Mouse (Mus musculus): ENCODE measurements around the gene Gm9844. TPM values are rescaled to one million over a fixed set of nuclear protein-coding genes. Genes with fewer than 3 reads are reported as not detected.

Gm9844 gene
- polyA plus RNA-seq, 1 experiment from 2014 or later, result 15.8 TPM

GRCm38 (mm10) chr7:24885468-24886307 is 23.7 kb downstream of the Gm9844 start:
- ATAC-seq (ENCODE audit: low FRiP score, low TSS enrichment) (no peak), DNase-seq (ENCODE audit: low spot score) (peak; percentile 38)
- Histone ChIP-seq H3K9me3 (ENCODE audit: control insufficient read depth, low read length) (no peaks in the 10 kb centered on the region), H3K9ac (ENCODE audit: low read length) (peak overlapping the region; percentile 100), H3K4me1 (replicated peaks; ENCODE audit: control insufficient read depth, insufficient read depth) (peaks cover 9% of the 10 kb centered on the region; the same call in 1 of the 2 replicates), H3K36me3 (ENCODE audit: control insufficient read depth, insufficient read depth, low read length) (peaks cover 8% of the 10 kb centered on the region), H3K4me3 (ENCODE audit: low read depth, low read length) (peak overlapping the region; percentile 100), H3K27me3 (ENCODE audit: control insufficient read depth, insufficient read depth, low read length) (no peaks in the 10 kb centered on the region), H3K4me2 (replicated peaks; ENCODE audit: low read depth) (peak overlapping the region; percentile 74), H3K27ac (replicated peaks) (no peak overlapping the region)
- 17% methylated on average over 12 of the region's 12 CpGs for WGBS
- no peak for TF ChIP-seq EP300 (optimal IDR thresholded peaks at IDR 0.05)
- TF ChIP-seq CTCF (IDR thresholded peaks at IDR 0.05; ENCODE audit: low read depth), result no peak

- Histone ChIP-seq H3K9me3 (ENCODE audit: control insufficient read depth, low read length) (no peaks in the 10 kb centered on the region), H3K4me1 (replicated peaks; ENCODE audit: control insufficient read depth, insufficient read depth) (peaks cover 9% of the 10 kb centered on the region; the same call in 1 of the 2 replicates), H3K4me2 (replicated peaks; ENCODE audit: low read depth) (peak overlapping the region; percentile 74), H3K27ac (replicated peaks) (0 out of 2 replicates have a peak overlapping the region, but pooled peaks have one; percentile 35), H3K36me3 (ENCODE audit: control insufficient read depth, insufficient read depth, low read length) (peaks cover 8% of the 10 kb centered on the region), H3K4me3 (ENCODE audit: low read depth, low read length) (peak overlapping the region; percentile 100), H3K9ac (ENCODE audit: low read length) (peak overlapping the region; percentile 100), H3K27me3 (ENCODE audit: control insufficient read depth, insufficient read depth, low read length) (no peaks in the 10 kb centered on the region)
- WGBS, result 35% methylated on average over 4 of the region's 4 CpGs
- TF ChIP-seq CTCF (IDR thresholded peaks at IDR 0.05; ENCODE audit: low read depth), result no peak
- TF ChIP-seq EP300 (optimal IDR thresholded peaks at IDR 0.05), result no peak
- no peak for DNase-seq (ENCODE audit: low spot score)
- ATAC-seq (ENCODE audit: low FRiP score, low TSS enrichment), result no peak
These were observed 24.3 kb downstream of the Gm9844 start for GRCm38 (mm10) chr7:24886308-24886633.

- 51% methylated on average over 4 of the region's 4 CpGs for WGBS
- no peak overlapping the region for H3K4me2 ChIP-seq (replicated peaks; ENCODE audit: low read depth)
- no peak overlapping the region for H3K4me3 ChIP-seq (ENCODE audit: low read depth, low read length)
- H3K4me1 ChIP-seq (replicated peaks; ENCODE audit: control insufficient read depth, insufficient read depth), result peaks cover 9% of the 10 kb centered on the region; the same call in 1 of the 2 replicates
- no peak for ATAC-seq (ENCODE audit: low FRiP score, low TSS enrichment)
- no peak overlapping the region for H3K27ac ChIP-seq (replicated peaks)
- TF ChIP-seq CTCF (IDR thresholded peaks at IDR 0.05; ENCODE audit: low read depth), result no peak
- no peak for TF ChIP-seq EP300 (optimal IDR thresholded peaks at IDR 0.05)
- H3K36me3 ChIP-seq (ENCODE audit: control insufficient read depth, insufficient read depth, low read length), result peaks cover 8% of the 10 kb centered on the region
- DNase-seq (ENCODE audit: low spot score), result no peak
- H3K27me3 ChIP-seq (ENCODE audit: control insufficient read depth, insufficient read depth, low read length), result no peaks in the 10 kb centered on the region
- H3K9me3 ChIP-seq (ENCODE audit: control insufficient read depth, low read length), result no peaks in the 10 kb centered on the region
- peak overlapping the region; percentile 100; the same call in 1 of the 2 replicates for H3K9ac ChIP-seq (ENCODE audit: low read length)
These were observed 25.1 kb downstream of the Gm9844 start for GRCm38 (mm10) chr7:24887096-24887495.

GRCm38 (mm10) chr7:24889431-24890220 is 27.6 kb downstream of the Gm9844 start:
- TF ChIP-seq EP300 (optimal IDR thresholded peaks at IDR 0.05) (no peak), CTCF (IDR thresholded peaks at IDR 0.05; ENCODE audit: low read depth) (no peak)
- H3K4me1 ChIP-seq (replicated peaks; ENCODE audit: control insufficient read depth, insufficient read depth), result peaks cover 9% of the 10 kb centered on the region; the same call in 1 of the 2 replicates
- H3K27ac ChIP-seq (replicated peaks), result no peak overlapping the region; the same call in 1 of the 2 replicates
- no peak for DNase-seq (ENCODE audit: low spot score)
- no peak; the same call in 1 of the 2 replicates for ATAC-seq (ENCODE audit: low FRiP score, low TSS enrichment)
- no peak overlapping the region for H3K4me3 ChIP-seq (ENCODE audit: low read depth, low read length)
- peaks cover 8% of the 10 kb centered on the region for H3K36me3 ChIP-seq (ENCODE audit: control insufficient read depth, insufficient read depth, low read length)
- no peaks in the 10 kb centered on the region for H3K9me3 ChIP-seq (ENCODE audit: control insufficient read depth, low read length)
- H3K9ac ChIP-seq (ENCODE audit: low read length), result no peak overlapping the region
- H3K4me2 ChIP-seq (replicated peaks; ENCODE audit: low read depth), result no peak overlapping the region
- no peaks in the 10 kb centered on the region for H3K27me3 ChIP-seq (ENCODE audit: control insufficient read depth, insufficient read depth, low read length)
- WGBS, result 64% methylated on average over 6 of the region's 6 CpGs

GRCm38 (mm10) chr7:24890281-24891216 is 28.5 kb downstream of the Gm9844 start:
- Histone ChIP-seq H3K27ac (replicated peaks) (no peak overlapping the region; the same call in 1 of the 2 replicates), H3K9ac (ENCODE audit: low read length) (no peak overlapping the region), H3K36me3 (ENCODE audit: control insufficient read depth, insufficient read depth, low read length) (peaks cover 8% of the 10 kb centered on the region), H3K4me3 (ENCODE audit: low read depth, low read length) (no peak overlapping the region), H3K4me2 (replicated peaks; ENCODE audit: low read depth) (no peak overlapping the region), H3K9me3 (ENCODE audit: control insufficient read depth, low read length) (no peaks in the 10 kb centered on the region), H3K27me3 (ENCODE audit: control insufficient read depth, insufficient read depth, low read length) (no peaks in the 10 kb centered on the region), H3K4me1 (replicated peaks; ENCODE audit: control insufficient read depth, insufficient read depth) (peaks cover 8% of the 10 kb centered on the region; the same call in 1 of the 2 replicates)
- peak; percentile 81 for DNase-seq (ENCODE audit: low spot score)
- TF ChIP-seq EP300 (optimal IDR thresholded peaks at IDR 0.05) (no peak), CTCF (IDR thresholded peaks at IDR 0.05; ENCODE audit: low read depth) (peak; percentile 99)
- peak; percentile 68 for ATAC-seq (ENCODE audit: low FRiP score, low TSS enrichment)
- WGBS, result 32% methylated on average over 10 of the region's 10 CpGs

Measured in stomach, postnatal 0 days (tissue).